Mouse (Mus musculus): ENCODE measurements around the gene Cyp4b1. TPM values are rescaled to one million over a fixed set of nuclear protein-coding genes. Genes with fewer than 3 reads are reported as not detected.

Cyp4b1 gene
- polyA plus RNA-seq, 1 experiment: not detected

DNA sequence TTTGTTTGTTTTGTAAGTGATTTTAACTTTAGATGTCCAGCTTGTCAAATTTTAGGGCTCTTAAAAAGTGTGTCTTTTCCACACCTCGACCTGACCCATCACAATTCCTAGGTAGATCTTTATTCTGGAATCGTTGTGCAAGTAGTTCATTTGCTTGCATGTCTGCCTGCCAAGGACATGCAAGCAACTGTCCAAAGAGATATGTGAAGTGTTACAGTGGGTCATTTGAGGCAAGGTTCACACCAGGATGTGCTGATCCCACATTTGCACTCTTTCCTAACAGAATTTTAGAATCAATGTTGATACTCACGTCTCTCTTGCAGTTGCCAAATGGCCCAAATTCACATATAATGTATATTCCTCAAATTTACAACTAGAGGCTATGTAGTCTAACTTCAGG lies 72.3 kb downstream of the Cyp4b1 start:
- H3ac ChIP-seq (ENCODE audit: control insufficient read depth, insufficient read length, low read depth): no peak overlapping the region
- TF ChIP-seq MYOG (IDR thresholded peaks at IDR 0.05; ENCODE audit: control insufficient read depth, extremely low read depth, insufficient read length): no peak
- no peak for TF ChIP-seq CTCF (IDR thresholded peaks at IDR 0.05; ENCODE audit: control insufficient read depth, insufficient read depth, insufficient read length)
- no peak for TF ChIP-seq FOSL1 (IDR thresholded peaks at IDR 0.05; ENCODE audit: insufficient read depth, low read length, poor library complexity, severe bottlenecking)
- TF ChIP-seq MAX (IDR thresholded peaks at IDR 0.05): no peak
- no peak for TF ChIP-seq MYOD1 (IDR thresholded peaks at IDR 0.05; ENCODE audit: control insufficient read depth, insufficient read length, low read depth)
- TF ChIP-seq CEBPB (IDR thresholded peaks at IDR 0.05; ENCODE audit: low read depth): no peak
- TF ChIP-seq USF1 (IDR thresholded peaks at IDR 0.05; ENCODE audit: low read depth): no peak
- no peaks in the 10 kb centered on the region for H3K36me3 ChIP-seq (ENCODE audit: control insufficient read depth, insufficient read depth)
- no peaks in the 10 kb centered on the region for H3K79me3 ChIP-seq (ENCODE audit: low read depth)
- H3K27me3 ChIP-seq (ENCODE audit: control insufficient read depth, insufficient read depth, insufficient read length): no peaks in the 10 kb centered on the region
- H3K79me2 ChIP-seq (ENCODE audit: control insufficient read depth, insufficient read depth): no peaks in the 10 kb centered on the region
- H3K4me3 ChIP-seq (ENCODE audit: insufficient read depth, poor library complexity, severe bottlenecking): no peak overlapping the region

Other genes starting within 250 kb of the Cyp4b1 start
- 0.07 TPM for gene Cyp4a12b, start 236.1 kb downstream of the Cyp4b1 start, polyA plus RNA-seq (2012; fragmentation: generic; extraction: Trizol)
- not detected for gene Cyp4a30b, start 195.1 kb downstream of the Cyp4b1 start, polyA plus RNA-seq (2012; fragmentation: generic; extraction: Trizol)
- not detected for gene Cyp4a14, start 151.6 kb downstream of the Cyp4b1 start, polyA plus RNA-seq (2012; fragmentation: generic; extraction: Trizol)
- gene Cyp4a10, start 129.5 kb downstream of the Cyp4b1 start, polyA plus RNA-seq (2012; fragmentation: generic; extraction: Trizol): not detected
- not detected for gene Cyp4a31, start 84.1 kb downstream of the Cyp4b1 start, polyA plus RNA-seq (2012; fragmentation: generic; extraction: Trizol)
- not detected for gene Cyp4a32, start 46.8 kb downstream of the Cyp4b1 start, polyA plus RNA-seq (2012; fragmentation: generic; extraction: Trizol)
- 12.6 TPM for gene Efcab14, start 90.0 kb upstream of the Cyp4b1 start, polyA plus RNA-seq (2012; fragmentation: generic; extraction: Trizol)
- not detected for gene Tex38, start 133.3 kb upstream of the Cyp4b1 start, polyA plus RNA-seq (2012; fragmentation: generic; extraction: Trizol)
- 15.7 TPM for gene Atpaf1, start 137.1 kb upstream of the Cyp4b1 start, polyA plus RNA-seq (2012; fragmentation: generic; extraction: Trizol)
- 3.5 TPM for gene Mob3c, start 180.4 kb upstream of the Cyp4b1 start, polyA plus RNA-seq (2012; fragmentation: generic; extraction: Trizol)
- gene Mknk1, start 191.5 kb upstream of the Cyp4b1 start, polyA plus RNA-seq (2012; fragmentation: generic; extraction: Trizol): 15.3 TPM
- gene Kncn, start 236.7 kb upstream of the Cyp4b1 start, polyA plus RNA-seq (2012; fragmentation: generic; extraction: Trizol): not detected
- gene 6430628N08Rik, start 242.9 kb upstream of the Cyp4b1 start, polyA plus RNA-seq (2012; fragmentation: generic; extraction: Trizol): not detected